Mouse (Mus musculus): ENCODE results near the gene Plac1.

The Plac1 gene

GRCm38 (mm10) chrX:53197681-53198080 is 42.2 kb downstream of the Plac1 start:
- no peak for DNase-seq (ENCODE audit: low spot score in 2 of 2)

GRCm38 (mm10) chrX:53196392-53196791 is 43.5 kb downstream of the Plac1 start:
- no peak for DNase-seq (ENCODE audit: low spot score in 2 of 2)

- no peak for DNase-seq (ENCODE audit: low spot score in 2 of 2)
Observed at GRCm38 (mm10) chrX:53188692-53189091, 51.2 kb downstream of the Plac1 start.

GRCm38 (mm10) chrX:53179801-53180200 is 60.1 kb downstream of the Plac1 start:
- DNase-seq (ENCODE audit: low spot score in 2 of 2), result no peak

GRCm38 (mm10) chrX:53176296-53176695 is 63.6 kb downstream of the Plac1 start:
- no peak for DNase-seq (ENCODE audit: low spot score in 2 of 2)

GRCm38 (mm10) chrX:53168623-53169022 is 71.3 kb downstream of the Plac1 start:
- DNase-seq (ENCODE audit: low spot score in 2 of 2), result no peak

GRCm38 (mm10) chrX:53166901-53167525 is 72.9 kb downstream of the Plac1 start:
- DNase-seq (ENCODE audit: low spot score in 2 of 2), result peak in 1 of 2 experiments; percentile 0

- DNase-seq (ENCODE audit: low spot score in 2 of 2), result no peak
Observed at GRCm38 (mm10) chrX:53166251-53166900, 73.5 kb downstream of the Plac1 start.

GRCm38 (mm10) chrX:53162589-53162988 is 77.3 kb downstream of the Plac1 start:
- no peak for DNase-seq (ENCODE audit: low spot score in 2 of 2)

GRCm38 (mm10) chrX:53161583-53161982 is 78.3 kb downstream of the Plac1 start:
- DNase-seq (ENCODE audit: low spot score in 2 of 2), result no peak

- no peak for DNase-seq (ENCODE audit: low spot score in 2 of 2)
Observed at GRCm38 (mm10) chrX:53161115-53161514, 78.8 kb downstream of the Plac1 start.

GRCm38 (mm10) chrX:53148039-53148438 is 91.9 kb downstream of the Plac1 start:
- DNase-seq (ENCODE audit: low spot score in 2 of 2), result no peak

- DNase-seq (ENCODE audit: low spot score in 2 of 2), result no peak
Observed at GRCm38 (mm10) chrX:53146389-53146917, 93.5 kb downstream of the Plac1 start.

- no peak for DNase-seq (ENCODE audit: low spot score in 2 of 2)
Observed at GRCm38 (mm10) chrX:53139641-53140040, 100.3 kb downstream of the Plac1 start.

- no peak for DNase-seq (ENCODE audit: low spot score in 2 of 2)
Observed at GRCm38 (mm10) chrX:53137066-53137465, 102.8 kb downstream of the Plac1 start.

GRCm38 (mm10) chrX:53129501-53129900 is 110.4 kb downstream of the Plac1 start:
- DNase-seq (ENCODE audit: low spot score in 2 of 2), result no peak

GRCm38 (mm10) chrX:53126492-53127033 is 113.3 kb downstream of the Plac1 start:
- DNase-seq (ENCODE audit: low spot score in 2 of 2), result no peak

- no peak for DNase-seq (ENCODE audit: low spot score in 2 of 2)
Observed at GRCm38 (mm10) chrX:53125838-53126467, 114.0 kb downstream of the Plac1 start.

- no peak for DNase-seq (ENCODE audit: low spot score in 2 of 2)
Observed at GRCm38 (mm10) chrX:53123562-53123961, 116.3 kb downstream of the Plac1 start.

GRCm38 (mm10) chrX:53118631-53119030 is 121.3 kb downstream of the Plac1 start:
- peak in 1 of 2 experiments; percentile 0 for DNase-seq (ENCODE audit: low spot score in 2 of 2)

GRCm38 (mm10) chrX:53118019-53118418 is 121.9 kb downstream of the Plac1 start:
- DNase-seq (ENCODE audit: low spot score in 2 of 2), result no peak

GRCm38 (mm10) chrX:53114994-53115393 is 124.9 kb downstream of the Plac1 start:
- no peak for DNase-seq (ENCODE audit: low spot score in 2 of 2)
